Mouse (Mus musculus): ENCODE measurements around the gene Slmap. TPM values are rescaled to one million over a fixed set of nuclear protein-coding genes. Genes with fewer than 3 reads are reported as not detected.
A peak's percentile ranks its signal among the peaks of the same experiment; 100 is the strongest.

The Slmap gene
- polyA plus RNA-seq, 1 experiment, result 44.1 TPM

- no peak overlapping the region for H3K4me3 ChIP-seq (replicated peaks; ENCODE audit: insufficient read depth, low read depth, low read length)
Observed at GRCm38 (mm10) chr14:26454851-26455250, 79.9 kb downstream of the Slmap start.

GRCm38 (mm10) chr14:26450036-26450800 is 84.5 kb downstream of the Slmap start:
- peak in 1 of 2 experiments; percentile 11 for DNase-seq
- Histone ChIP-seq H3K27me3 (ENCODE audit: control insufficient read depth, insufficient read depth, low read length) (no peaks in the 10 kb centered on the region), H3K4me1 (ENCODE audit: control insufficient read depth, insufficient read depth, low read length) (0 out of 2 replicates have a peak, but pooled peaks cover 4% of the 10 kb centered on the region), H3K4me3 (replicated peaks; ENCODE audit: insufficient read depth, low read depth, low read length) (no peak overlapping the region), H3K27ac (ENCODE audit: insufficient read depth, low read length) (no peak overlapping the region)
- WGBS, result 27% methylated on average over 16 of the region's 16 CpGs
- TF ChIP-seq CTCF (IDR thresholded peaks at IDR 0.05; ENCODE audit: borderline replicate concordance, insufficient read depth, low read depth, low read length) (no peak), POLR2A (IDR thresholded peaks at IDR 0.05; ENCODE audit: borderline replicate concordance, insufficient read depth, low read length) (no peak)

More at GRCm38 (mm10) chr14:26454851-26455250, 79.9 kb downstream of the Slmap start:
- H3K27me3 ChIP-seq (ENCODE audit: control insufficient read depth, insufficient read depth, low read length), result no peaks in the 10 kb centered on the region
- 0 out of 2 replicates have a peak, but pooled peaks cover 1% of the 10 kb centered on the region for H3K4me1 ChIP-seq (ENCODE audit: control insufficient read depth, insufficient read depth, low read length)
- WGBS, result 66% methylated on average over 16 of the region's 16 CpGs
- no peak for DNase-seq
- no peak for TF ChIP-seq POLR2A (IDR thresholded peaks at IDR 0.05; ENCODE audit: borderline replicate concordance, insufficient read depth, low read length)
- no peak for TF ChIP-seq CTCF (IDR thresholded peaks at IDR 0.05; ENCODE audit: borderline replicate concordance, insufficient read depth, low read depth, low read length)
- no peak overlapping the region for H3K27ac ChIP-seq (ENCODE audit: insufficient read depth, low read length)

- TF ChIP-seq POLR2A (IDR thresholded peaks at IDR 0.05; ENCODE audit: borderline replicate concordance, insufficient read depth, low read length) (no peak), CTCF (IDR thresholded peaks at IDR 0.05; ENCODE audit: borderline replicate concordance, insufficient read depth, low read depth, low read length) (no peak)
- Histone ChIP-seq H3K4me1 (ENCODE audit: control insufficient read depth, insufficient read depth, low read length) (0 out of 2 replicates have a peak, but pooled peaks cover 4% of the 10 kb centered on the region), H3K4me3 (replicated peaks; ENCODE audit: insufficient read depth, low read depth, low read length) (no peak overlapping the region), H3K27ac (ENCODE audit: insufficient read depth, low read length) (no peak overlapping the region), H3K27me3 (ENCODE audit: control insufficient read depth, insufficient read depth, low read length) (no peaks in the 10 kb centered on the region)
- 43% methylated on average over 4 of the region's 4 CpGs for WGBS
- no peak for DNase-seq
Observed at GRCm38 (mm10) chr14:26448581-26448980, 86.2 kb downstream of the Slmap start.

- Histone ChIP-seq H3K4me1 (ENCODE audit: control insufficient read depth, insufficient read depth, low read length) (0 out of 2 replicates have a peak, but pooled peaks cover 4% of the 10 kb centered on the region), H3K27ac (ENCODE audit: insufficient read depth, low read length) (no peak overlapping the region), H3K4me3 (replicated peaks; ENCODE audit: insufficient read depth, low read depth, low read length) (no peak overlapping the region), H3K27me3 (ENCODE audit: control insufficient read depth, insufficient read depth, low read length) (no peaks in the 10 kb centered on the region)
- WGBS, result 91% methylated on average over 2 of the region's 2 CpGs
- no peak for DNase-seq
- TF ChIP-seq POLR2A (IDR thresholded peaks at IDR 0.05; ENCODE audit: borderline replicate concordance, insufficient read depth, low read length) (no peak), CTCF (IDR thresholded peaks at IDR 0.05; ENCODE audit: borderline replicate concordance, insufficient read depth, low read depth, low read length) (no peak)
Observed at GRCm38 (mm10) chr14:26447223-26447622, 87.5 kb downstream of the Slmap start.

- H3K27me3 ChIP-seq (ENCODE audit: control insufficient read depth, insufficient read depth, low read length), result no peaks in the 10 kb centered on the region
- DNase-seq, result no peak
- 96% methylated on average over 3 of the region's 3 CpGs for WGBS
- TF ChIP-seq POLR2A (IDR thresholded peaks at IDR 0.05; ENCODE audit: borderline replicate concordance, insufficient read depth, low read length) (no peak), CTCF (IDR thresholded peaks at IDR 0.05; ENCODE audit: borderline replicate concordance, insufficient read depth, low read depth, low read length) (no peak)
- H3K4me1 ChIP-seq (ENCODE audit: control insufficient read depth, insufficient read depth, low read length), result 0 out of 2 replicates have a peak, but pooled peaks cover 4% of the 10 kb centered on the region
- no peak overlapping the region for H3K4me3 ChIP-seq (replicated peaks; ENCODE audit: insufficient read depth, low read depth, low read length)
- H3K27ac ChIP-seq (ENCODE audit: insufficient read depth, low read length), result no peak overlapping the region
Observed at GRCm38 (mm10) chr14:26446538-26446937, 88.2 kb downstream of the Slmap start.

DNA sequence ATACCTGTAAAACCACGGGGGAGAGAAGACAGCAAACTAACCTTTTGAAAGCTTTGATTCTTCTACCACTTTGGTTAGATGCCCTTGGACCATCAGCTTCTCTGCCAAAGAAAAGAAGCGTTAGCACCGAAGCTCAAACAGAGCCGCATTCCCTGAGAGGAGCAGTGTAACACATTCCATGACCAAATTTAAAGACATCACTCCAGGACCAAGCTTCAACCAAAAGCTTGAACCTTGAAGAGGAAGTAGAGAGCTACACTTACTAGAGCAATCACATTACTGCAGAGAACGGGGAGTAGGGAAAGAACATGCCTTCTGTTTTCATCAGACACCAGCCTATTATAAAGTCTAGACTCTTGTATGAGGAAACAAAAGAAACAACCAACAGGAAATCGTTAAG is 92.2 kb downstream of the Slmap start:
- WGBS, result 84% methylated on average over 6 of the region's 6 CpGs
- no peak overlapping the region for H3K4me3 ChIP-seq (replicated peaks; ENCODE audit: insufficient read depth, low read depth, low read length)
- TF ChIP-seq POLR2A (IDR thresholded peaks at IDR 0.05; ENCODE audit: borderline replicate concordance, insufficient read depth, low read length), result no peak
- no peak for TF ChIP-seq CTCF (IDR thresholded peaks at IDR 0.05; ENCODE audit: borderline replicate concordance, insufficient read depth, low read depth, low read length)
- no peaks in the 10 kb centered on the region for H3K27me3 ChIP-seq (ENCODE audit: control insufficient read depth, insufficient read depth, low read length)
- no peak overlapping the region for H3K27ac ChIP-seq (ENCODE audit: insufficient read depth, low read length)
- no peak for DNase-seq
- no peaks in the 10 kb centered on the region for H3K4me1 ChIP-seq (ENCODE audit: control insufficient read depth, insufficient read depth, low read length)

- no peaks in the 10 kb centered on the region for H3K4me1 ChIP-seq (ENCODE audit: control insufficient read depth, insufficient read depth, low read length)
- no peaks in the 10 kb centered on the region for H3K27me3 ChIP-seq (ENCODE audit: control insufficient read depth, insufficient read depth, low read length)
- H3K4me3 ChIP-seq (replicated peaks; ENCODE audit: insufficient read depth, low read depth, low read length), result no peak overlapping the region
- DNase-seq, result no peak
- no peak overlapping the region for H3K27ac ChIP-seq (ENCODE audit: insufficient read depth, low read length)
- no peak for TF ChIP-seq CTCF (IDR thresholded peaks at IDR 0.05; ENCODE audit: borderline replicate concordance, insufficient read depth, low read depth, low read length)
- no peak for TF ChIP-seq POLR2A (IDR thresholded peaks at IDR 0.05; ENCODE audit: borderline replicate concordance, insufficient read depth, low read length)
- 91% methylated on average over 2 of the region's 2 CpGs for WGBS
Observed at GRCm38 (mm10) chr14:26441041-26441812, 93.5 kb downstream of the Slmap start.

Measured in cerebellum, adult 2 months (tissue).